Mouse (Mus musculus): ENCODE measurements around the gene Lmo4. TPM values are rescaled to one million over a fixed set of nuclear protein-coding genes. Genes with fewer than 3 reads are reported as not detected.
A peak's percentile ranks its signal among the peaks of the same experiment; 100 is the strongest.

The Lmo4 gene
- polyA plus RNA-seq, 1 experiment from 2014 or later = 104 TPM

DNA sequence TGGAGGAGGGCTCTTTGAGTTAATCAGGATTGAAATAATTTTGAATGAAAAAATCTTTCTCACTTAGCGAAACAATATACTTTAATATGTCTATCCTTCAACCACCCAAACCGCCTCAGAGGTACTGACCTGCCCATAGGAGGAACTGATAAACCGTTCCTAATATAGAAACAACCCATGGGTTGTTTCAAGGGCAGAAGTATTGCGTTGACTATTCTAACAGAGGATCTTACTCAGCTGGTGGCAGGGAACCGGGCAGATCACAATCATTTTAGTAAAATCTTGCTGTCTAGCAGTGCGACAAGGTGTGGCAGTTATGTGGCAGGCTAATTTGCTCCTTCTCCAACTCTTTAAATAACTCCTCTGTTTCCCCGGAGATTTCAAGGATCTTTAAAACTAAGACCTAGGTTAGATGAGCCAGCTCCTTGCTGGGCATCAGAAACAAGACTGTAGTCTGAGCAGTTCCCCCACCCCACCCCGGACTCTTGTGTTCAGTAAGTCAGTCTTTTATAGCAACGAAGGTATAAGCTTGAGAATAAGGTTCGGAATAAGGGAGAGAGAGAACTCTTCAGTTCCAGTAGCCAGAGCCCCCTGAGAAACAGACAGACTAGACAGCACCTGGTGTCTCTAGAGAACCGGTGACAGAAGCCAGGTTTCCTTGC lies 27.5 kb upstream of the Lmo4 start:
- H3K4me2 ChIP-seq (ENCODE audit: low read depth, low read length) = no peak overlapping the region
- no peaks in the 10 kb centered on the region for H3K27me3 ChIP-seq (ENCODE audit: control insufficient read depth, insufficient read depth, low read length)
- H3K9ac ChIP-seq (replicated peaks; ENCODE audit: low read length) = no peak overlapping the region
- no peak overlapping the region for H3K27ac ChIP-seq (replicated peaks; ENCODE audit: low read depth, low read length)
- no peaks in the 10 kb centered on the region for H3K4me1 ChIP-seq (ENCODE audit: control insufficient read depth, insufficient read depth, low read length)
- no peak for ATAC-seq (replicated peaks; ENCODE audit: insufficient number of reproducible peaks, low FRiP score, low TSS enrichment, low read depth)
- DNase-seq (ENCODE audit: low spot score) = no peak
- no peaks in the 10 kb centered on the region for H3K9me3 ChIP-seq (replicated peaks; ENCODE audit: control insufficient read depth, low read length)
- no peaks in the 10 kb centered on the region for H3K36me3 ChIP-seq (replicated peaks; ENCODE audit: control insufficient read depth, insufficient read depth, low read depth, low read length)
- H3K4me3 ChIP-seq (ENCODE audit: low read depth, low read length) = no peak overlapping the region
- 87% methylated on average over 11 of the region's 11 CpGs for WGBS

DNA sequence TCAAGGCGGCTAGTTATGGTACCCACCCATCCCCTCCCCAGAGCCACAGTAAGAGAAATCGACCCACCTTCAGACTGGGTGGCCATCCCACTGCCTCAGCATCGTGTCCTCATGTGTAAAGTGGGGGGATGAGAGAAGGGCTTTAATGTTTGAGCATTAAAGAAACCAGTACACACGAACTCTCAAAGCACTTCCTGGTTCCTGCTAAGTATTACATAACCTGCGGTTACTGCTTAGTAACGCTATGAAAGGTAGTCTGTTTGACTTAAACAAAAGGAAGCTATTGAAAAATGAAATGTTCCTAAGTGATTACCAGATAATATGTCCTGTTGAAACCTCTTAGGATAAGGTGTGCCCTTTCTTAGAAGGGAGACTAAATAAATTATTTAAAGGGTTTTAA lies 26.9 kb upstream of the Lmo4 start:
- H3K9ac ChIP-seq (replicated peaks; ENCODE audit: low read length) = no peak overlapping the region
- no peak for DNase-seq (ENCODE audit: low spot score)
- H3K36me3 ChIP-seq (replicated peaks; ENCODE audit: control insufficient read depth, insufficient read depth, low read depth, low read length) = no peaks in the 10 kb centered on the region
- H3K4me2 ChIP-seq (ENCODE audit: low read depth, low read length) = no peak overlapping the region
- no peaks in the 10 kb centered on the region for H3K4me1 ChIP-seq (ENCODE audit: control insufficient read depth, insufficient read depth, low read length)
- H3K27me3 ChIP-seq (ENCODE audit: control insufficient read depth, insufficient read depth, low read length) = no peaks in the 10 kb centered on the region
- no peak for ATAC-seq (replicated peaks; ENCODE audit: insufficient number of reproducible peaks, low FRiP score, low TSS enrichment, low read depth)
- no peak overlapping the region for H3K4me3 ChIP-seq (ENCODE audit: low read depth, low read length)
- 77% methylated on average over 6 of the region's 6 CpGs for WGBS
- H3K27ac ChIP-seq (replicated peaks; ENCODE audit: low read depth, low read length) = no peak overlapping the region
- H3K9me3 ChIP-seq (replicated peaks; ENCODE audit: control insufficient read depth, low read length) = no peaks in the 10 kb centered on the region

GRCm38 (mm10) chr3:144231419-144231818 lies 26.4 kb upstream of the Lmo4 start:
- DNase-seq (ENCODE audit: low spot score) (no peak), ATAC-seq (replicated peaks; ENCODE audit: insufficient number of reproducible peaks, low FRiP score, low TSS enrichment, low read depth) (no peak)
- Histone ChIP-seq H3K9ac (replicated peaks; ENCODE audit: low read length) (no peak overlapping the region), H3K4me2 (ENCODE audit: low read depth, low read length) (no peak overlapping the region), H3K36me3 (replicated peaks; ENCODE audit: control insufficient read depth, insufficient read depth, low read depth, low read length) (no peaks in the 10 kb centered on the region), H3K4me1 (ENCODE audit: control insufficient read depth, insufficient read depth, low read length) (no peaks in the 10 kb centered on the region), H3K4me3 (ENCODE audit: low read depth, low read length) (no peak overlapping the region), H3K27ac (replicated peaks; ENCODE audit: low read depth, low read length) (no peak overlapping the region), H3K9me3 (replicated peaks; ENCODE audit: control insufficient read depth, low read length) (no peaks in the 10 kb centered on the region), H3K27me3 (ENCODE audit: control insufficient read depth, insufficient read depth, low read length) (no peaks in the 10 kb centered on the region)
- 84% methylated on average over 7 of the region's 7 CpGs for WGBS

DNA sequence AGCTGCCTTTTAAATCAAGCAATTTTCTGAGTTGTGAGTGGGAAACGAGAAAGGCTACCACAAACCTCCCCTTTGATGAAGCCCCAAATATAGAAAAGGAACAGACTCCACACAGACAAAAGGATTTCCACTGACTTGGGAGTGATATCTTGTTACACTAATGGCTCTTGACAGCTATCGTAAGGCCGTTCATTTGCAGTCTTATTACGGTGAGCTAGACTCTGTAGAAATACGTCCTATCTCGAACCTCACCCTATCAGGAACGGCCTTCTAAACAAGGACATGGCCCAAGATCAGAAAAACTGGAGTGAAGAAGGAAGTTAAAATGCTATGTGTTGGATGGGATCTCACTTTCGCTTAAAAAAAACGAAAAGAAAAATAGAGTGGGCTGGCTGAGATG lies 25.0 kb upstream of the Lmo4 start:
- 64% methylated on average over 9 of the region's 9 CpGs for WGBS
- no peak overlapping the region for H3K4me2 ChIP-seq (ENCODE audit: low read depth, low read length)
- no peak overlapping the region for H3K9ac ChIP-seq (replicated peaks; ENCODE audit: low read length)
- ATAC-seq (replicated peaks; ENCODE audit: insufficient number of reproducible peaks, low FRiP score, low TSS enrichment, low read depth) (no peak), DNase-seq (ENCODE audit: low spot score) (no peak)
- H3K27me3 ChIP-seq (ENCODE audit: control insufficient read depth, insufficient read depth, low read length) = no peaks in the 10 kb centered on the region
- H3K27ac ChIP-seq (replicated peaks; ENCODE audit: low read depth, low read length) = no peak overlapping the region
- H3K36me3 ChIP-seq (replicated peaks; ENCODE audit: control insufficient read depth, insufficient read depth, low read depth, low read length) = no peaks in the 10 kb centered on the region
- H3K4me1 ChIP-seq (ENCODE audit: control insufficient read depth, insufficient read depth, low read length) = no peaks in the 10 kb centered on the region
- no peak overlapping the region for H3K4me3 ChIP-seq (ENCODE audit: low read depth, low read length)
- H3K9me3 ChIP-seq (replicated peaks; ENCODE audit: control insufficient read depth, low read length) = no peaks in the 10 kb centered on the region

GRCm38 (mm10) chr3:144229312-144229711 lies 24.3 kb upstream of the Lmo4 start:
- ATAC-seq (replicated peaks; ENCODE audit: insufficient number of reproducible peaks, low FRiP score, low TSS enrichment, low read depth) (no peak), DNase-seq (ENCODE audit: low spot score) (no peak)
- no peak overlapping the region for H3K9ac ChIP-seq (replicated peaks; ENCODE audit: low read length)
- H3K4me2 ChIP-seq (ENCODE audit: low read depth, low read length) = no peak overlapping the region
- no peaks in the 10 kb centered on the region for H3K27me3 ChIP-seq (ENCODE audit: control insufficient read depth, insufficient read depth, low read length)
- no peaks in the 10 kb centered on the region for H3K9me3 ChIP-seq (replicated peaks; ENCODE audit: control insufficient read depth, low read length)
- no peak overlapping the region for H3K27ac ChIP-seq (replicated peaks; ENCODE audit: low read depth, low read length)
- no peaks in the 10 kb centered on the region for H3K4me1 ChIP-seq (ENCODE audit: control insufficient read depth, insufficient read depth, low read length)
- no peak overlapping the region for H3K4me3 ChIP-seq (ENCODE audit: low read depth, low read length)
- 47% methylated on average over 7 of the region's 7 CpGs for WGBS
- H3K36me3 ChIP-seq (replicated peaks; ENCODE audit: control insufficient read depth, insufficient read depth, low read depth, low read length) = no peaks in the 10 kb centered on the region

- no peak overlapping the region for H3K4me3 ChIP-seq (ENCODE audit: low read depth, low read length)
- H3K4me2 ChIP-seq (ENCODE audit: low read depth, low read length) = no peak overlapping the region
- 69% methylated on average over 9 of the region's 9 CpGs for WGBS
- H3K9ac ChIP-seq (replicated peaks; ENCODE audit: low read length) = no peak overlapping the region
- no peak overlapping the region for H3K27ac ChIP-seq (replicated peaks; ENCODE audit: low read depth, low read length)
- ATAC-seq (replicated peaks; ENCODE audit: insufficient number of reproducible peaks, low FRiP score, low TSS enrichment, low read depth) = no peak
- no peaks in the 10 kb centered on the region for H3K27me3 ChIP-seq (ENCODE audit: control insufficient read depth, insufficient read depth, low read length)
- no peaks in the 10 kb centered on the region for H3K4me1 ChIP-seq (ENCODE audit: control insufficient read depth, insufficient read depth, low read length)
- no peaks in the 10 kb centered on the region for H3K36me3 ChIP-seq (replicated peaks; ENCODE audit: control insufficient read depth, insufficient read depth, low read depth, low read length)
- H3K9me3 ChIP-seq (replicated peaks; ENCODE audit: control insufficient read depth, low read length) = no peaks in the 10 kb centered on the region
- DNase-seq (ENCODE audit: low spot score) = no peak
Observed at GRCm38 (mm10) chr3:144225456-144226240, 20.6 kb upstream of the Lmo4 start.

- no peaks in the 10 kb centered on the region for H3K36me3 ChIP-seq (replicated peaks; ENCODE audit: control insufficient read depth, insufficient read depth, low read depth, low read length)
- no peaks in the 10 kb centered on the region for H3K9me3 ChIP-seq (replicated peaks; ENCODE audit: control insufficient read depth, low read length)
- 23% methylated on average over 7 of the region's 7 CpGs for WGBS
- H3K4me2 ChIP-seq (ENCODE audit: low read depth, low read length) = no peak overlapping the region
- ATAC-seq (replicated peaks; ENCODE audit: insufficient number of reproducible peaks, low FRiP score, low TSS enrichment, low read depth) (peak; percentile 67), DNase-seq (ENCODE audit: low spot score) (peak; percentile 55)
- H3K4me1 ChIP-seq (ENCODE audit: control insufficient read depth, insufficient read depth, low read length) = no peaks in the 10 kb centered on the region
- H3K9ac ChIP-seq (replicated peaks; ENCODE audit: low read length) = no peak overlapping the region
- H3K4me3 ChIP-seq (ENCODE audit: low read depth, low read length) = no peak overlapping the region
- no peaks in the 10 kb centered on the region for H3K27me3 ChIP-seq (ENCODE audit: control insufficient read depth, insufficient read depth, low read length)
- no peak overlapping the region for H3K27ac ChIP-seq (replicated peaks; ENCODE audit: low read depth, low read length)
Observed at GRCm38 (mm10) chr3:144224594-144224993, 19.6 kb upstream of the Lmo4 start.

DNA sequence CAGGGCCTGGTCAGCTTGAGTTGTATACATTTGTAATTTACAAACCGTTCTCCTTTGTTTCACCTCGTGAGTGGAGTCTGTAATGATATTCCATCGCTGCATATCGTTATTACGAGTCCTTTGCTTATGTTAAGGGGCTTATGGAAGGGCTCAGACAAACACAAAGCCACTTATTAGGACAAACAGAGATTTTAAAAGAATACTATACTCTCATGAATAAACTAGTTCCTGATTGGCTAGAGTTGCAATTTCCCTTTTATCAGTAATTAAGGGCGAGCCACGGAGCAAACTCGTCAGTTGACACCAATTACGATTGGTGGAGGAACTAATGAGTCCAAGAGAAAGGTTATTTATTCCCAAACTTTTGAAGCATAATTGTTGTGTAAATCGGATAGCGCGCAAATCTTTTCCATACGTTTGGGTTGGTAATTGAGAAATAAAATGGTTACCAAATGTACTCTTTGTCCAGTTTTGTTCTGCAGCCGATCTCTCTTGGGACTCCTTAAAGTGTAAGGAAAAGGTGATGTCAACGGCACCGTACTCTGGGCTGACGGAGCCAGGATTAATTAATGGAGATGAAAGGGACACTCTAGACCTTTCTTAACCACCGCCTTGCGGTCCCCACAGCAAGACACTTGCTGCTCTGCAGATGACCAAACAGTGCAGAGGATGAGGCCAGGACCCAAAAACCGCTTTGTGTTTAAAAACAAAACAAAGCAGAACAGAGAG lies 18.5 kb upstream of the Lmo4 start:
- Histone ChIP-seq H3K4me2 (ENCODE audit: low read depth, low read length) (0 out of 2 replicates have a peak overlapping the region, but pooled peaks have one; percentile 1), H3K27ac (replicated peaks; ENCODE audit: low read depth, low read length) (no peak overlapping the region), H3K36me3 (replicated peaks; ENCODE audit: control insufficient read depth, insufficient read depth, low read depth, low read length) (no peaks in the 10 kb centered on the region), H3K4me3 (ENCODE audit: low read depth, low read length) (no peak overlapping the region), H3K9ac (replicated peaks; ENCODE audit: low read length) (no peak overlapping the region), H3K27me3 (ENCODE audit: control insufficient read depth, insufficient read depth, low read length) (no peaks in the 10 kb centered on the region), H3K9me3 (replicated peaks; ENCODE audit: control insufficient read depth, low read length) (no peaks in the 10 kb centered on the region), H3K4me1 (ENCODE audit: control insufficient read depth, insufficient read depth, low read length) (no peaks in the 10 kb centered on the region)
- 35% methylated on average over 20 of the region's 20 CpGs for WGBS
- peak; percentile 68 for DNase-seq (ENCODE audit: low spot score)
- 0 out of 2 replicates have a peak, but pooled peaks have one; percentile 32 for ATAC-seq (replicated peaks; ENCODE audit: insufficient number of reproducible peaks, low FRiP score, low TSS enrichment, low read depth)

Measured in embryonic facial prominence, embryonic 11.5 days (tissue).